20 mouse cellular contexts compared by ENCODE assay signal in the genomic region with DNA sequence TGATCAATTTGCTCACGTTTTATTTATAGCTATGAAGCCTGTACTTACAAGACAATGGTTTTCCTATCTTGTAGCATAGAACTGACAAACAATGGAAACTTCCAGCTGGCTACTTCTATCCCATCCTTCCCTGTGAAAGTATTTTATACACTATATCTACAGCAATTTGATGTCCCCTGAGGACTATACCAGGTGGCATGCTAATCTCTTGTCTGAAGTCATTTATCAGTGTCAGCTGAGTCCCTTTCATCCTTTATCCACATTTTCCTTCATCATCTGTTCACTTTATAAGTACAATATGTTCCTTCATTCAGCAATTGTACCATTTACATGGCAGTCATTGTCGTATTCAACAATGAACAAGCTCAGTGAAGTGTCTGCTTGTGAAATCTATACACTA. TPM values are rescaled to one million over a fixed set of nuclear protein-coding genes. Genes with fewer than 3 reads are reported as not detected.
DNase-seq lines count a peak whose midpoint lies in the region; ATAC-seq lines count a peak whose summit lies in the region.
"Had no signal": no experiment of that assay in that cellular context is flagged by ENCODE, and none has a peak within 500 bp of the region (broad histone marks: within the 10 kb centered on the region; RNA-seq: fewer than 3 reads in every experiment).

No protein-coding gene starts in this region.

- H3K36me3 ChIP-seq in hindbrain, embryonic 11.5 days (ENCODE audit: control insufficient read depth, insufficient read depth, low read length) = no peaks in the 10 kb centered on the region
- no peaks in the 10 kb centered on the region for H3K36me3 ChIP-seq in hindbrain, embryonic 10.5 days
- H3K36me3 ChIP-seq in neural tube, embryonic 11.5 days (ENCODE audit: control insufficient read depth, insufficient read depth, low read length) = no peaks in the 10 kb centered on the region
- H3K36me3 ChIP-seq in neural tube, embryonic 15.5 days = no peaks in the 10 kb centered on the region
- H3K36me3 ChIP-seq: hindbrain, embryonic 15.5 days; limb, embryonic 13.5 days; liver, embryonic 12.5 days had no signal

- no peak overlapping the region for H3K27ac ChIP-seq in hindbrain, embryonic 11.5 days (ENCODE audit: low read depth, low read length)
- no peak overlapping the region for H3K27ac ChIP-seq in hindbrain, embryonic 10.5 days
- H3K27ac ChIP-seq in neural tube, embryonic 11.5 days (ENCODE audit: low read depth, low read length) = no peak overlapping the region
- no peak overlapping the region for H3K27ac ChIP-seq in neural tube, embryonic 15.5 days (replicated peaks)
- H3K27ac ChIP-seq: forebrain, embryonic 13.5 days; hindbrain, embryonic 15.5 days; limb, embryonic 13.5 days had no signal

- no peak for DNase-seq in cerebellum, adult 11 months
- no peak for DNase-seq in hindbrain, embryonic 11.5 days (ENCODE audit: low spot score)
- no peak for DNase-seq in hindbrain, embryonic 10.5 days (ENCODE audit: low spot score)
- no peak for DNase-seq in neural tube, embryonic 11.5 days (ENCODE audit: low spot score)
- peak; percentile 39 for DNase-seq in retina, embryonic 14.5 days (ENCODE audit: low spot score)
- no peak for DNase-seq in gastrocnemius, adult 8-10 months (ENCODE audit: low spot score in 2 of 2)
- DNase-seq: cerebellum, adult 9-10 months; kidney, postnatal 25 days; lung, adult 18-20 months; right cerebral cortex, postnatal 14 days; spleen, adult 18-20 months had no signal

- H3K9me3 ChIP-seq in hindbrain, embryonic 11.5 days (ENCODE audit: control insufficient read depth, low read length) = no peaks in the 10 kb centered on the region
- H3K9me3 ChIP-seq in hindbrain, embryonic 10.5 days = no peaks in the 10 kb centered on the region
- H3K9me3 ChIP-seq in neural tube, embryonic 11.5 days (ENCODE audit: control insufficient read depth, low read length) = no peaks in the 10 kb centered on the region
- no peaks in the 10 kb centered on the region for H3K9me3 ChIP-seq in neural tube, embryonic 15.5 days (replicated peaks)
- H3K9me3 ChIP-seq: forebrain, embryonic 13.5 days; hindbrain, embryonic 15.5 days; limb, embryonic 13.5 days; liver, embryonic 12.5 days had no signal

- ATAC-seq in cerebellum, adult (ENCODE audit: insufficient number of reproducible peaks, low FRiP score, low TSS enrichment) = 0 out of 2 replicates have a peak, but pooled peaks have one; percentile 17
- peak; percentile 50; the same call in 1 of the 2 replicates for ATAC-seq in hindbrain, embryonic 11.5 days (ENCODE audit: low FRiP score)
- 0 out of 2 replicates have a peak, but pooled peaks have one; percentile 32 for ATAC-seq in neural tube, embryonic 11.5 days (ENCODE audit: insufficient read depth, low FRiP score, low TSS enrichment)
- ATAC-seq in neural tube, embryonic 15.5 days (ENCODE audit: low FRiP score) = no peak; the same call in 1 of the 2 replicates
- ATAC-seq: forebrain, embryonic 13.5 days; intestine, postnatal 0 days; liver, embryonic 12.5 days had no signal

- no peaks in the 10 kb centered on the region for H3K27me3 ChIP-seq in hindbrain, embryonic 11.5 days (ENCODE audit: control insufficient read depth, insufficient read depth, low read length)
- peaks cover 5% of the 10 kb centered on the region; the same call in 1 of the 2 replicates for H3K27me3 ChIP-seq in hindbrain, embryonic 10.5 days (ENCODE audit: insufficient read depth, poor library complexity, severe bottlenecking)
- no peaks in the 10 kb centered on the region for H3K27me3 ChIP-seq in neural tube, embryonic 11.5 days (ENCODE audit: control insufficient read depth, insufficient read depth, low read length)
- no peaks in the 10 kb centered on the region for H3K27me3 ChIP-seq in neural tube, embryonic 15.5 days (replicated peaks)
- H3K27me3 ChIP-seq: forebrain, embryonic 13.5 days; hindbrain, embryonic 15.5 days; limb, embryonic 13.5 days; liver, embryonic 12.5 days had no signal

- H3K4me3 ChIP-seq in hindbrain, embryonic 11.5 days (ENCODE audit: low read depth, low read length) = no peak overlapping the region
- H3K4me3 ChIP-seq in hindbrain, embryonic 10.5 days = no peak overlapping the region
- no peak overlapping the region for H3K4me3 ChIP-seq in neural tube, embryonic 11.5 days (ENCODE audit: low read depth, low read length)
- H3K4me3 ChIP-seq in neural tube, embryonic 15.5 days (replicated peaks) = no peak overlapping the region
- H3K4me3 ChIP-seq: forebrain, embryonic 13.5 days; hindbrain, embryonic 15.5 days; limb, embryonic 13.5 days; liver, embryonic 12.5 days had no signal

- 53% methylated on average over 2 of the region's 2 CpGs for WGBS in hindbrain, embryonic 11.5 days
- WGBS in hindbrain, embryonic 10.5 days = 59% methylated on average over 2 of the region's 2 CpGs
- WGBS in neural tube, embryonic 11.5 days = 49% methylated on average over 2 of the region's 2 CpGs
- WGBS in neural tube, embryonic 15.5 days = 26% methylated on average over 2 of the region's 2 CpGs

- H3K4me2 ChIP-seq in hindbrain, embryonic 11.5 days (replicated peaks; ENCODE audit: low read depth, low read length) = no peak overlapping the region
- no peak overlapping the region for H3K4me2 ChIP-seq in neural tube, embryonic 11.5 days (ENCODE audit: low read depth)
- H3K4me2 ChIP-seq in neural tube, embryonic 15.5 days = no peak overlapping the region
- H3K4me2 ChIP-seq: forebrain, embryonic 13.5 days; hindbrain, embryonic 15.5 days; limb, embryonic 13.5 days; liver, embryonic 12.5 days; midbrain, embryonic 11.5 days had no signal

- H3K9ac ChIP-seq in hindbrain, embryonic 11.5 days (ENCODE audit: low read depth, low read length) = no peak overlapping the region
- H3K9ac ChIP-seq in neural tube, embryonic 11.5 days (ENCODE audit: low read length) = no peak overlapping the region
- no peak overlapping the region for H3K9ac ChIP-seq in neural tube, embryonic 15.5 days (replicated peaks)
- H3K9ac ChIP-seq: forebrain, embryonic 13.5 days; hindbrain, embryonic 15.5 days; limb, embryonic 13.5 days; liver, embryonic 12.5 days had no signal

- H3K4me1 ChIP-seq in hindbrain, embryonic 11.5 days (replicated peaks; ENCODE audit: control insufficient read depth, insufficient read depth, low read length) = no peaks in the 10 kb centered on the region; the same call in 1 of the 2 replicates
- H3K4me1 ChIP-seq in hindbrain, embryonic 10.5 days (replicated peaks) = 0 out of 2 replicates have a peak, but pooled peaks cover 12% of the 10 kb centered on the region
- H3K4me1 ChIP-seq in neural tube, embryonic 11.5 days (ENCODE audit: control insufficient read depth, insufficient read depth, low read length) = no peaks in the 10 kb centered on the region
- H3K4me1 ChIP-seq in neural tube, embryonic 15.5 days = no peaks in the 10 kb centered on the region
- H3K4me1 ChIP-seq: limb, embryonic 13.5 days had no signal

RNA-seq across cellular contexts. Expression of a gene that starts 17.3 kb away (rescaled TPM):
- 8.7 and 9.8 TPM in 2 replicates for polyA plus RNA-seq in hindbrain, embryonic 11.5 days (2014; fragmentation: Nextera tagmentation; extraction: Ambion mirVana)
- polyA plus RNA-seq in hindbrain, embryonic 10.5 days (2016; fragmentation: Nextera tagmentation; extraction: Ambion mirVana) = 8.4 and 8.7 TPM in 2 replicates
- 7.2 and 9.3 TPM in 2 replicates for polyA plus RNA-seq in neural tube, embryonic 11.5 days (2014; fragmentation: Nextera tagmentation; extraction: Ambion mirVana)
- polyA plus RNA-seq in neural tube, embryonic 15.5 days (2015; fragmentation: Nextera tagmentation; extraction: Ambion mirVana) = 8.8 and 9.7 TPM in 2 replicates
- total RNA-seq in gastrocnemius, adult 8-10 months (2022) = 1 to 10 TPM; 2.4 to 4.1 (median 3.7) TPM

RNA-seq across cellular contexts. Expression of a gene that starts 35.5 kb away (rescaled TPM):
- polyA plus RNA-seq in hindbrain, embryonic 11.5 days (2014; fragmentation: Nextera tagmentation; extraction: Ambion mirVana) = 0.23 and 0.35 TPM in 2 replicates
- 0.27 and 0.30 TPM in 2 replicates for polyA plus RNA-seq in hindbrain, embryonic 10.5 days (2016; fragmentation: Nextera tagmentation; extraction: Ambion mirVana)
- 0.19 and 0.29 TPM in 2 replicates for polyA plus RNA-seq in neural tube, embryonic 11.5 days (2014; fragmentation: Nextera tagmentation; extraction: Ambion mirVana)
- polyA plus RNA-seq in neural tube, embryonic 15.5 days (2015; fragmentation: Nextera tagmentation; extraction: Ambion mirVana) = 0.32 and 0.88 TPM in 2 replicates
- under 1 TPM; 0.02 to 0.05 (median 0.04) TPM for total RNA-seq in gastrocnemius, adult 8-10 months (2022)
- polyA plus RNA-seq: thymus, postnatal 0 days had no signal

RNA-seq across cellular contexts. Expression of a gene that starts 46.6 kb away (rescaled TPM):
- 1,373 and 1,430 TPM in 2 replicates for polyA plus RNA-seq in hindbrain, embryonic 11.5 days (2014; fragmentation: Nextera tagmentation; extraction: Ambion mirVana)
- 1,007 and 1,152 TPM in 2 replicates for polyA plus RNA-seq in hindbrain, embryonic 10.5 days (2016; fragmentation: Nextera tagmentation; extraction: Ambion mirVana)
- 1,210 and 1,219 TPM in 2 replicates for polyA plus RNA-seq in neural tube, embryonic 11.5 days (2014; fragmentation: Nextera tagmentation; extraction: Ambion mirVana)
- 441 and 489 TPM in 2 replicates for polyA plus RNA-seq in neural tube, embryonic 15.5 days (2015; fragmentation: Nextera tagmentation; extraction: Ambion mirVana)
- total RNA-seq in gastrocnemius, adult 8-10 months (2022) = 100 to 1,000 TPM in 1 of 4 experiments, 10 to 100 TPM in 3; 64.2 to 139 (median 92.0) TPM
